Mouse (Mus musculus): Measurements from ENCODE around the gene Gsta2.

Gene Gsta2

DNA sequence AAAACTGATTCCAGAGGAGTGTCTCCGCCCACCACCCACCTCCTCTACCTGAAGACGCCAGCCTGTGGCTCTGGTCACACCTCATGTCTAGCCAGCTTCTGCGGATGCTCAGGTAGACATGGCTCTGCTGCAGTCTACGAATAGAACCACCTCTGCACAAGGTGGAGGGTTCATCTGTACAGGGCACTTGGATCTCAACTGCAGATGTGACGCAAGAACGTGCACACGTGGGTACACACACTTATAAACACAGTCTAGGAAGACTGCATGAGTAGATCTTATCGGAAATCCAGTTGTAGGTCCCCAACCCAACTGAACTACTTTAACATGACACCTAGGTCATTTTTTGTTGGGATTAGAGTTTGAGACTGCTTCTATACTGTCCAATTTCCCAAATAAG, at the start of gene Gsta2:
Gsta2 (minus strand) TSS at position 178 of the 400 bp plus-strand sequence.
- no peak for ATAC-seq (ENCODE audit: insufficient number of reproducible peaks, low FRiP score, low TSS enrichment)

DNA sequence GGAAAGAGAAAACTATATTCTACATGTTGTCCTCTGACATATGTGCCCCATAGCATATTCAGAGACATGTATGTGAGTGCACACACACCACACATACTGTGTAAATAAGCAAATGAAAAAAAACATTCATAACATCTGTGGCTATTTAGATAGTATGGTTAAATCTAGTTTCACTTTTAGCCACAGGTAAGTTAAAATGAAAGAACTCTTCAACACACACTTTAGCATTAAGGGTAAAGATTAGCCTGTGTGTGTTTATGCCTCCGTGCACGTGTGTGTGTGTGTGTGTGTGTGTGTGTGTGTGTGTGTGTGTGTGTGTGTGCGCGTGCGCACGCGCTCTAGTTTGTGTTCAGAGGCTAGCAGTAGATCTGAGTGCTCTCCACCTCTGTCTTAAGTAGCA, 46.0 kb upstream of the Gsta2 start:
- no peak for ATAC-seq (ENCODE audit: insufficient number of reproducible peaks, low FRiP score, low TSS enrichment)

DNA sequence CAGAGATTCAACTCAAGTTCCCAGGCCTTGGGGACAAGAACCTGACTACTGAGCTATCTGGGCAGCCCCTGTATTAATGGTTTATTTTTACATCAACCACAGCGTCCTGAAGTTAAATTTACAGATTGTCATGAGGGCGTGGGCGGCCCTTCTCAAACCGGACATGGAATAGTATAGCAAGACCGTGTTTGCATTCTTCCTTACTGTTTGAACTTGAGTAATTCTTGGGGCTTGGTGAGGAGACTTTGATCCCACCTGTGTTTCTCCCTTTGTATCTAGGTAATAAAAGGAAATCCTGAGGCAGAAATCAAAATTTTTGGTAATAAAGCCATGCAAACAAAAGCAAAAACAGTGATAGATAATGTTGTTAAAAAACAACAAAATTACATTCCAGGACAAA, 45.0 kb upstream of the Gsta2 start:
- no peak for ATAC-seq (ENCODE audit: insufficient number of reproducible peaks, low FRiP score, low TSS enrichment)

DNA sequence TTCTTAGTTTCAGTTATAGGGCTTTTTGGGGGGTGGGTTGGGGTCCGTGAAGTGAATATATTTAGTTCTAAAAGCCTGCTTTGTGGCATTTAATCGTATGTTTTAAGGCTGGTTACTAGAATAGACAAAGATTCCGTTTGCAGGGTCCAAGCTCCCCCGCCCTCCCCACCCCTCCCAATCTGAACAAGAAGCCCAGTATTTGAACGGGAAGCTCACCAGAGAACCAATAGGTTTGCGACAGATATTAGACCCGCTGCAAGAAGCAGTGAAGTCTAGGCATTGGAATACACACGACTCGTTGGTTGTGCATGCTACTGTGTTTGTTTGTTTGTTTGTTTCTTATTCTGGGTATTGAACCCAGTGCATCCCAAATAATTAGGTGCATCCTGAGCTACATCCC, 40.9 kb upstream of the Gsta2 start:
- ATAC-seq (ENCODE audit: insufficient number of reproducible peaks, low FRiP score, low TSS enrichment) = no peak

DNA sequence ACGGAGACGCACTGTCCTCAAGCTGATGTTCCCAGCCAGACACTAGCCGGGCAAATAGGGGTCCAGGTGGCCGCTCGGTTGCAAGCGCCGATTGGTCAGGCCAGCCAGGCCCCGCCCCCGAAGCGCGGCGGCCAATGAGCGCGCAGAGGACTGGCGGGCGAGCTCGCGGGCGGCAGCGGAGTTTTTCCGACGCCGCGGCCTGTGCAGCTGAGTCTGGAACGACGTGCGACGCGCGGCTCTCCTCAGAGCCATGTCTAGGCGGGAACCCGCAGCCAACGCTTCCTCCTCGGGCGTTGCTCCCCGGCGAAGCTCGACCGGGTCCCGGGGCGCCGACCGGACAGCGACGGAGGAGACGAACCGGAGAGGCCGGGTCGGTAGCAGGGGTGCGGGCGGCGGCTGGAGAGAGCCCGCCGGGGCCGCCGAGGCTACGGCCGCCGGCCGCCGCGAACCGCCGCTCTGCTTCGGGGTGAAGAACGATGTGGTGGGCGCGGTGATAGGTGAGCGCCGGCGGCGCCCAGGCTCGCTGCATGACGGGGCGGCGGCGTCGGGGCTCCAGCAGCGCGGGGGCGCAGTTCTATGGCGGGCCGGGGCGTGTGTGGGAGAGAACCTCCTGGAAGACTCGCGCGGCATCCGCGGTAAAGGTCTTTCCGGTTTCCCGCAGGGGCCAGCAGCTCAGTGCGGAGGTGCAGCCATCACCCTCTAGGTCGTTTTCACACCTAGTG, 40.2 kb upstream of the Gsta2 start, which contains the start of gene Ddx43:
Ddx43 (plus strand) TSS at position 148 of the 722 bp plus-strand sequence.
- ATAC-seq (ENCODE audit: insufficient number of reproducible peaks, low FRiP score, low TSS enrichment) = no peak

DNA sequence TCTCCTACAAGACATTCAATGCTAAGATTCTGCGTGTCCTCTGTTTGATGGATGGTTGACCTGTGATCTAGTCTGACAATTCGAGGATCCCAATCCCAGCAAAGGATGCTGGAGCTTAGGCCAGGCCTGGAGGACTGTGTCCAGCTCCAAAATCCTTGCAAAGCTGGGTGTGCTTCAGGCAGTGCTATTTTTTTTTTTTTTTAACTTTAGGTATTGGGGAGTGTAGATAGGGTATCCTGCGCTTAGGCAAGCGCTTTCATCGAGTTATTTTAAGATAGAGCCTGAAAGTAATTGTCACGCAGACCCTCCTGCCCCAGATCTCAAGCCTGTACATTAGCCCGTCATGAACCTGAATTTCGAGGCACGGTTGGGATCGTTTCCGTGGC, 39.6 kb upstream of the Gsta2 start:
- ATAC-seq (ENCODE audit: insufficient number of reproducible peaks, low FRiP score, low TSS enrichment) = no peak

DNA sequence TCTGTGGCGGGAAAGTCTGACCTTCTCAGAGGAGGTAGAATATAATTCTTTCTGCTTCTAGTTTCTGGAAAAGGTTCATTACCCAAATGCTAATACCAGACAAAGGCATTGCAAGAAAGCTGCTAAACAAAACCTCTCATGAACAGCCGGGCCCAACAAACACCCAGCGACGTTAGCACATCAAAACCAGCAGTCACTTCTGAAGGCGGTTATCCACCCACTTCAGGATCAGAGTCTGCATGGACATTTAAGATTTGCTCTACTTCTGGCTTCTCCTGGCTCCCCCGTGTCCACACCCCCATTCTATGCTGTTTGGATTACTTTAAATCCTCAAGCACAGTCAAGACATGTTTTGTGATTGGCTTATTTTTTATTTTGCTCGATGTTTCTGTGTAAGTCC, 39.0 kb upstream of the Gsta2 start:
- no peak for ATAC-seq (ENCODE audit: insufficient number of reproducible peaks, low FRiP score, low TSS enrichment)

DNA sequence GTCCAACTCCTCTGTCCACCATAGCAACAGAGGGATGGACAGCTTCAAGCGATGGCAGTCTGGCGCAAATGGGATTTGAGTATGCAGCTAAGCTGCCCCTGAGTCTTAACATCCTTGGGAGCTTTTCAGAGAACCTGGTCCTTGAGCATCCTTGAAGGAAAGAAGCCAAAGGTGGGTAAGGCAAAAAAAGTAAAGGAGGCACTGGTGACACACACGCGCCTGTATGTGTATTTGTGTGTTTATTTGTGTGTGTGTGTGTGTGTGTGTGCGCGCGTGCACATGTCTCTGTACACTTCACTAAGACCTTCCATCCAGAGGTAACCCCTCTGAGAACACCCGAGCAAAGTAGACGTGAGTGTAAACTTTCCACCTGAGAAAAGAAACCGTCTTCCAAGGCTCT, 38.2 kb upstream of the Gsta2 start:
- no peak for ATAC-seq (ENCODE audit: insufficient number of reproducible peaks, low FRiP score, low TSS enrichment)

DNA sequence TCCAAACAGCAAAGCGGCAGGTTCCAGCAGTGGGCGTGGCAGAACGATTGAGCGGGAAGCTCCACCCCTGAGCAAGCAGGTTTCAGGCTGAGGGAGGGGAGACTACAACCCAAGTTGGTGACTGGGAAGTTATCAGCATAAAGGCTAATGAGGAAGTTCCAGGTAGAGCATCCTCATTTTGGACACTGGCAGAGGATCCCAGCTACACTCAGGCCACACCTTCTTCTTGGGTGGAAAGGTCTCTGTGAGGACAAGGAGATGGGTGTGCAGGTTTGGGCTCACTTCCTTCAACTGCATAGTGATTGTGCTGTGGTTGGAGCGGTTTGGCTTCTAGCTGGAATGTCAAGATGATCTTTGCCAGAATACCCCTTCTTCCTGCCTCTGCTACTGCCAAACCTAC, 34.4 kb upstream of the Gsta2 start:
- ATAC-seq (ENCODE audit: insufficient number of reproducible peaks, low FRiP score, low TSS enrichment) = no peak

DNA sequence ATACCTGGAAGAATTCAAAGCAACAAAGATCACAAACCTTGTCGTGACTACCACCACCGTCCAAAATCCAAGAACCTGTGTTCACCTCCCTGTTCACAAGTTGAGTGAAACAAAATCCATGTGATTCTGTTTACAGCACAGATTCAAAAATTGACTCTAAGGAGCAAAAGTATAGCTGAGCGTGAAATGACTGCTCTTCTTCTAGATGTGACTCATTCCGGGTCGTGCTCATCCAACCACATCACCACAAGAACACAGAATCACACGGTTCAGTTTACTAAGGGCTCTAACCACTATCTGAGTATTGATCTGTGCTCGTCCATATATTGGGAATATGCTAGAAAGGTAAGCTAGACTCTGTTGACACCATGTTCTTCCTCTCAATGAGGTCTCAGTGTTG, 31.4 kb upstream of the Gsta2 start:
- no peak for ATAC-seq (ENCODE audit: insufficient number of reproducible peaks, low FRiP score, low TSS enrichment)

DNA sequence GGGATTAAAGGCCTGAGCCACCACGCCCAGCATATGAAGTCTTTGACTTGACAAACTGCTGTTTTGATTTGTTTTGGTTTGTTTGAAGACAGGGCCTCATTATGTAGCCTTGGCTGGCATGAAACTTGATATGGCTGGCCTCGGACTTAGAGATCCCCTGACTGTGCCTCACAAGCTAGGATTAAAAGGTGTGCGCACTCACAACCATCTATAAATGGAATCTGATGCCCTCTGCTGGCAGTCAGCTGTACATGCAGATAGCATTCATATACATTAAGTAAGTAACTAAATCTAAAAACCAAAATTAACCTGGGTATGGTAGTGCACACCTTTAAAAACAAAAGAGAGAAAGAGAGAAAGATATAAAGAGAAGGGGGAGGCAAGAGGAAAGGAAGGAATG, 30.3 kb upstream of the Gsta2 start:
- ATAC-seq (ENCODE audit: insufficient number of reproducible peaks, low FRiP score, low TSS enrichment) = no peak

DNA sequence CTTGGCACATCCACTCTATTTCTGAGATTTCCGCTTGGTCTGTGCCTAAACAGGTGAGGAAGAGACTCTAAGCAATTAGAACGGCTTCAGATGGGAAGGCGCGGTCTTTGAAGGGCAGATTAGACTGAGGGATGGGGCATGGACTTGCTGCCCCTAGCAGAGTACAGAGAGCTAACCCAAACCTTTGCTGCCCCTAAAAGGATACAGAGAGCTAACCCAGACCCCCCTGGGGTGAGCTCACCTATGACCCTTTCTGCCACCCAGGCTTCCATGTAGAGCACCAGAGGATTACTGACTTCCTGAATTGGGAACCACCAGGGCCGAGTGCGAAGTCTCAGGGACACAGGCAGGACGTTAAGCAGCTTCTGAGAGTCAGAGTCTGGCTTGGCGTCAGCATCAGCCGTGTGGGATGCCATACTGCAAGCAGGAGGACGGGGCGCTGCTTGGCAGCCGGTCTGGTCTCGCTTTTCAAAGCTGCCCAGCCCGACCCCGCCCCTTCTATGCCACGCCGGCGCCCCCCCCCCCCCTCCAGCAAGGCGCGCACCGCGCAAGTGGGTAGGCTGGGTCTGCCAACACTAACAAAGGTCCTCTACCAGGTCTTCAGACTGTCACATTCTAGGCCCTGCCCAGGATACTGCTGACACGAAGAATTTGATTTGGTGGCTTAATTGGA, 22.7 kb upstream of the Gsta2 start, which contains the start of gene Ooep:
Ooep (minus strand) TSS at position 613 of the 673 bp plus-strand sequence.
- ATAC-seq (ENCODE audit: insufficient number of reproducible peaks, low FRiP score, low TSS enrichment) = no peak

DNA sequence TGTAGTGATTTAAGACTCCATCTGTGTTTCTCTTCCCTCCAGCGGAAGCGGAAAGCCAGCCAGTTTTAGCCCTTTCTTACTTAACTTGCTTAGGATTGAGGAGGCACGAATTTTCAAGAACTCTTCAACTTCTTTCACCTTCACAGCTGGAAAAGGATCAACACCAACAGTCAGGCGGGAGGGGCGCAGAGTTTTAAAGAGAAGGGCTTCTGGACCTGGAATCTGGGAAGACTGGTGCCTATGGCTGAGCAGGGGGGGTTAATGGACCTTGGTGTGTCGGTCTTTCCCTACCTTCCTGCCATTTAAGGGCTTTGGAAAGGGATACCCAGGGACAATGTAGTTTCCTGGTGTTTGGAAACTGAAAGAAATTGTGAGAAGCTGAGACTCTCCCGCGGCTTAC, 22.0 kb upstream of the Gsta2 start:
- no peak for ATAC-seq (ENCODE audit: insufficient number of reproducible peaks, low FRiP score, low TSS enrichment)

DNA sequence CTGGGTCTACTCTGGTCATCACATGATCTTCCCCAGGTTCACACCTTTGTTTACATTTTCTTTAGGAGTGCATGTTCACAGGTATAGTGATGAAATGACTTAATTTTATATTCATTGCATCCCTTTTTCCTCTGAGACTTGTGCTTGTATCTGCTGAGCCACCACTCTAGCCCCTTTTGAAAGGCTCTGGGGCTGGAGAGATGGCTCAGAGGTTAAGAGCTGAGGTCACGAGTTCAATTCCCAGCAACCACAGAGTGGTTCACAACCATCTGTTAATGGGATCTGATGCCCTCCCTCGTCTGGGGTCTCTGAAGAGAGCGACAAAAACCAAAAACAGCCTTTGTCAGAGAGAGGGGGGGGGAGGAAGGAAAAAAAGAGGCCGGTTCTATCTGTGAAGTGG, 19.9 kb upstream of the Gsta2 start:
- ATAC-seq (ENCODE audit: insufficient number of reproducible peaks, low FRiP score, low TSS enrichment) = no peak

DNA sequence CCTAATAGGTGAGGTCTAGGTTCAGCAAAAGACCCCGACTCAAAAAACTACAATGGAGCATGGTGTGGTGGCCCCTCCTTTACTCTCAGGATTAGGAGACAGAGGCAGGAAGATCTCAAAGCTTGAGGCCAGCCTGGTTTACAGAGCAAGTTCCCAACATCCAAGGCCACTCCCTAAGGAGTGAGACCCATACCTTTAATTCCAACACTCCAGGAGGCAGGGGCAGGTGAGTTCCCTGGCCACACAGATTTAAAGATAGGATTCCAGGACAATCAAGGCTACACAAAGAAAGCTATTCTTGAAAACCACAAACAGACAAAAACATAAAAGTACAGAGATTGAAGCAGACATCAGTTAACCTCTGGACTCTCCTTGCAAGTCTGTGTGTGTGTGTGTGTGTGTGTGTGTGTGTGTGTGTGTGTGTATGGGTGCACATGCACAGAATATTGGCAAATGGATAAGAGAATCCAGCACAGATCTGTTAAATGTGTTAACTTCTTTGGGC, 19.3 kb upstream of the Gsta2 start:
- no peak for ATAC-seq (ENCODE audit: insufficient number of reproducible peaks, low FRiP score, low TSS enrichment)

DNA sequence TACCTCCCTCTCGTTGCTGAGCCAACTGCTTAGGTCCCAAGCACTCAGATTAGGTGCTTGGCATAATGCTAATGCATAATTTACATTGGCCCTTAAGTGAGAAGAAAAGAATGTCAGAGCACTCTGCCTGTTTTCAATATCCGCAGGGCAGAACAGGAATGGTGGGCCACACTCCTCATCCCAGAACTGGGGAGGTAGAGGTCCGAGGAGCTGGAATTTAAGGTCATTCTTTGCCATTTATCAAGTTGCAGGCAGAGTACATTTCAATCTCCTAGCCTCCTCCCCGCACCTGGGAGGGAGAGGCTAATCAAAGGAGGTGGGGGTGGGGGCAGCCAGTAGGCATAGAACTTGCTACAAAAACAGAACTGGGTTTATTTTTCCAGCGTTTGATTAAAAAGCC, 18.8 kb upstream of the Gsta2 start:
- ATAC-seq (ENCODE audit: insufficient number of reproducible peaks, low FRiP score, low TSS enrichment) = no peak

DNA sequence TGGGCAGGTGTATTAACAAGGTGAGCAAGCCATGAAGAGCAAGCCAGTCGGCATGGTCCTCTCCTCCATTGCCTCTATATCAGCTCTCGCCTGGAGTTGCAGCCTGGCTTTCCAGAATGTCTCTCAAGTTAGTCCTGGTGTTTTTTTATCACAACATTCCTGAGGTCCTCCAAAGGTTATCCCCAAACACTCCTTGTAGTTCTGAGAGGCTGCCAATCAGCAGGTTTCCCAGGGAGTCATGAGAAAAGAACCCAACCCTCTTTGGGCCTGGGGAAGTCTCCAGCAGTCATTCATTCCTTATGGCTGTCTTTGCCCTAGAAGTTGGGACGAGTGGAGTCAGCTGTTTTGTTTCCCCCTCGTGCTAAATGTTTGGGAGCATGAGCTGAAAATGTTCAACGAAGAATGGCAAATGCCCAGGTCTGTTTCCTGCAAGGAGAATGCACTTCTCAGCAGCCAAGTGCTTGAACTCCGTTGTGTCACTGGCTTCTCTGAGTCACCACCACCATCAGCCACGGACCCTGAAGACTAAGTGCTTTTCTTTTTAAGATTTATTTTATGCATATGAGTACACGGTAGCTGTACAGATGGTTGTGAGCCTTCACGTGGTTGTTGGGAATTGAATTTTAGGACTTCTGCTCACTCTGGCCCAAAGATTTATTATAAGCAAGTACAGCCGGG, 17.4 kb upstream of the Gsta2 start:
- no peak for ATAC-seq (ENCODE audit: insufficient number of reproducible peaks, low FRiP score, low TSS enrichment)

DNA sequence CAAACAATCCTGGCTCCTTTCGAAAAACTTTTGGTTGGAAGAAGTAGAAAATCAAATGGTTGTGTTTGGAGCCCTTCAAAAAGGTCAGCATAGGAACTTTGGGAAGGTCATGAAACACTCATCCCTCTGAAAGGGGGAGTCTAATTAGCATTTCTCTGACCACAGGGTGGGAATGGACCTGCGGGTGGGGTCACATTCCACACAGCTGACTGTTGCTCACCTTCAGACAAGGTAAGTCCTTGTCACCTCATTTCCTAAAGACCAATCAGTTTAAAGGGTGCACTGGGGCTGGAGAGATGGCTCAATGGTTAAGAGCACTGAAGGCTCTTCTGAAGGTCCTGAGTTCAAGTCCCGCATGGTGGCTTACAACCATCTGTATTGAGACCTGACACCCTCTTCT, 15.9 kb upstream of the Gsta2 start:
- ATAC-seq (ENCODE audit: insufficient number of reproducible peaks, low FRiP score, low TSS enrichment) = no peak

DNA sequence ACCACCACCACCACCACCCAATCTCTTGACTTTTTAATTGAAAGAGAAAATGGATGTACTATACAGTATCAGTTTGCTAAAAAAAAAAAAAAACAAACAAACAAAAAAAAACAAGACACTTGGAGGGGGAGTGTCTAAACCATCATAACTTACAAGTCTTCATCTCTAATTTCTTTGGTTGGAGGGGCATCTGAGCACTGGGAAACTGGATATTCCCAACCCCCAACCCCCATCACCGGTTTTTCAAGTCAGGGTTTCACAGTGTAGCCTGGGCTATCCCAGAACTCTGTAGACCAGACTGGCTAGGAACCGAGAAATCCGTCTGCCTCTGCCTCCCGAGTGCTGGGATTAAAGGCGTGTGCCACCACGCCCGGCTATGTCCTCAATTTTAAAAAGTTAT, 14.2 kb upstream of the Gsta2 start:
- ATAC-seq (ENCODE audit: insufficient number of reproducible peaks, low FRiP score, low TSS enrichment) = no peak

DNA sequence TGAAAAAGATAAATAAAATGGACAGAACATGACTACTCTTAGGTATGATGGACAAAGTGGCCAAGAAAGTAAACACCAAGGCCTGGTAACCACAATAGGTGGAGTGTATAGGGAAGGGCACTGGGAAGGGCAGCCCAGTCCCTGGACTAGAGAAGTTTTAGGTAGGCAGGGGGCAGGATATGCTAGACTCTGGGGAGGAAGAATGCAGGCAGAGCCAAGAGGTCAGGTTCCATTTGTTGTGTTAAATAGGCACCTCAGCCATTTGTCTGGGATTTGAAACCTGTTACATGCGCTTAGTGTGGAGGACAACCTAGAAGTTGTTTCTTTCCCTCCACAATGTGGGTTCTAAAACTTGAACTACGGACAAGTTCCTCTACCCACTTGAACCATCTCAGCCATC, 13.8 kb upstream of the Gsta2 start:
- ATAC-seq (ENCODE audit: insufficient number of reproducible peaks, low FRiP score, low TSS enrichment) = no peak

DNA sequence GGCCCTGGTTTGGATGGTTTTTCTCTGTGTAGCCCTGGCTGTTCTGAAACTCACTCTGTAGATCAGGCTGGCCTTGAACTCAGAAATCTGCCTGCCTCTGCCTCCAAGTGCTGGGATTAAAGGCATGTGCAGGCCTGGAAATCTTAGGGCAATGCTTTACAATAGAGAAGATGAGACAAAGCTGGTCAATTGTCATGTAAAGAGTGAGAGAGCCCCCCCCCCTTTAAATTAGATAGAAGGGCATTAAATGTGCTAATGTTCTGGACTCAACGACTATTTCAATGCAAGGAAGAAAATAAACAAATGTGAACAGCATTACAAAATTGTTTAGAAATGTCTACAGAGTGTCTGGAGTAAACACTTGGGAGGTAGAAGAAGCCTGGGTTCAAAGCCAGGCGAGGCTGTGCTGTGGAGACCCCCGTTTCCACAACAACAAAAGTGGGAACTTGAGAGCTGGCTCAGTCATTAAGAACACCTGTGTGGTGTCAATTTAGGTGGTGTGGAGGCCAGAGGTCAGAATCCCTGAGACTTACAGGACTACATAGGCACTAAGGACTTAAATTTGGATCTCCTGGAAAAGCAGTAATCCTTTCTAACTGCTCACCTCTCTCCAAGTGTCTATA, 13.2 kb upstream of the Gsta2 start:
- no peak for ATAC-seq (ENCODE audit: insufficient number of reproducible peaks, low FRiP score, low TSS enrichment)

Data from cerebellum, adult (tissue).